Mouse (Mus musculus): ENCODE results near the gene Runx1. TPM values are rescaled to one million over a fixed set of nuclear protein-coding genes. Genes with fewer than 3 reads are reported as not detected.

The Runx1 gene
- total RNA-seq, 1 experiment, result 7.4 TPM

DNA sequence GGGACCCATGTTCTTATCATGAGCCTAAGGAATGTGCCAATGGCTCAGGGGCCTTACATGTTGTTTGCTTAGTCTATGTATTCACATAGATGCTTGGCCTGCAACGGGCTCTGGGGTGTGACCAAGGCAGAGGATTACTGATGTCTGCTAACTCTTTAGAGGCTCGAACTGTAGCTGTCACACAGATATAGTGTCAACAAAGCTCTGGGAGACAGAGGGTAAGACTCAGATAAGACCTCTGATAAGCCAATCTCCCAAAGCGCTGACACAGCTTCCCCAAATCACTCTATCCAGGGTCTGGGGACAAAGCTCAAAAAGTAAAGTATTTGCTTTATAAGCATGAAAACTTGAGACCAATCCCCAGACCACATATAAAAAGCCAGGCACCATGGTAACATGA is 13.5 kb downstream of the Runx1 start:
- in situ Hi-C loops (cut with MboI; ENCODE audit: low sequenced_read_pairs in 2 of 2, unreplicated experiment in 2 of 2), result no loop called here
- H3K4me3 ChIP-seq (ENCODE audit: insufficient read depth in 1 of 2, low read depth in 1 of 2, low read length in 2 of 2, poor library complexity in 1 of 2, severe bottlenecking in 1 of 2), result no peak overlapping the region
- TF ChIP-seq MAFK (IDR thresholded peaks at IDR 0.05; ENCODE audit: insufficient read depth, low read depth, low read length) (no peak), ZNF384 (IDR thresholded peaks at IDR 0.05; ENCODE audit: low read depth, low read length) (no peak), HCFC1 (IDR thresholded peaks at IDR 0.05; ENCODE audit: borderline replicate concordance, insufficient read depth, low read length) (no peak), ZC3H11A (IDR thresholded peaks at IDR 0.05; ENCODE audit: borderline replicate concordance, low read depth, low read length) (no peak), CHD2 (IDR thresholded peaks at IDR 0.05; ENCODE audit: low read depth, low read length) (no peak)
- H3K36me3 ChIP-seq (ENCODE audit: control insufficient read depth, insufficient read depth, low read length, poor library complexity, severe bottlenecking), result no peaks in the 10 kb centered on the region
- H3K27ac ChIP-seq (ENCODE audit: insufficient read depth, low read depth, low read length, poor library complexity, severe bottlenecking), result no peak overlapping the region
- H3K9me3 ChIP-seq (ENCODE audit: control insufficient read depth, insufficient read depth, low read depth, low read length), result no peaks in the 10 kb centered on the region
- DNase-seq (ENCODE audit: low read depth, low spot score), result no peak
- no peaks in the 10 kb centered on the region for H3K4me1 ChIP-seq (ENCODE audit: control insufficient read depth in 2 of 2, insufficient read depth in 2 of 2, low read length in 2 of 2, poor library complexity in 1 of 2)
- H3K9ac ChIP-seq (ENCODE audit: insufficient read depth, low read depth, low read length, poor library complexity, severe bottlenecking), result no peak overlapping the region

GRCm38 (mm10) chr16:92810568-92811240 is 15.2 kb downstream of the Runx1 start:
- in situ Hi-C loops (cut with MboI; ENCODE audit: low sequenced_read_pairs in 2 of 2, unreplicated experiment in 2 of 2), result no loop called here
- TF ChIP-seq ZC3H11A (IDR thresholded peaks at IDR 0.05; ENCODE audit: borderline replicate concordance, low read depth, low read length) (no peak), HCFC1 (IDR thresholded peaks at IDR 0.05; ENCODE audit: borderline replicate concordance, insufficient read depth, low read length) (no peak), ZNF384 (IDR thresholded peaks at IDR 0.05; ENCODE audit: low read depth, low read length) (no peak), MAFK (IDR thresholded peaks at IDR 0.05; ENCODE audit: insufficient read depth, low read depth, low read length) (no peak), CHD2 (IDR thresholded peaks at IDR 0.05; ENCODE audit: low read depth, low read length) (no peak)
- Histone ChIP-seq H3K4me1 (ENCODE audit: control insufficient read depth in 2 of 2, insufficient read depth in 2 of 2, low read length in 2 of 2, poor library complexity in 1 of 2) (no peaks in the 10 kb centered on the region), H3K36me3 (ENCODE audit: control insufficient read depth, insufficient read depth, low read length, poor library complexity, severe bottlenecking) (no peaks in the 10 kb centered on the region), H3K27ac (ENCODE audit: insufficient read depth, low read depth, low read length, poor library complexity, severe bottlenecking) (no peak overlapping the region), H3K4me3 (ENCODE audit: insufficient read depth in 1 of 2, low read depth in 1 of 2, low read length in 2 of 2, poor library complexity in 1 of 2, severe bottlenecking in 1 of 2) (no peak overlapping the region), H3K9ac (ENCODE audit: insufficient read depth, low read depth, low read length, poor library complexity, severe bottlenecking) (no peak overlapping the region), H3K9me3 (ENCODE audit: control insufficient read depth, insufficient read depth, low read depth, low read length) (no peaks in the 10 kb centered on the region)
- DNase-seq (ENCODE audit: low read depth, low spot score), result no peak

GRCm38 (mm10) chr16:92807772-92808171 is 18.2 kb downstream of the Runx1 start:
- in situ Hi-C loops (cut with MboI; ENCODE audit: low sequenced_read_pairs in 2 of 2, unreplicated experiment in 2 of 2), result no loop called here
- H3K4me3 ChIP-seq (ENCODE audit: insufficient read depth in 1 of 2, low read depth in 1 of 2, low read length in 2 of 2, poor library complexity in 1 of 2, severe bottlenecking in 1 of 2), result no peak overlapping the region

DNA sequence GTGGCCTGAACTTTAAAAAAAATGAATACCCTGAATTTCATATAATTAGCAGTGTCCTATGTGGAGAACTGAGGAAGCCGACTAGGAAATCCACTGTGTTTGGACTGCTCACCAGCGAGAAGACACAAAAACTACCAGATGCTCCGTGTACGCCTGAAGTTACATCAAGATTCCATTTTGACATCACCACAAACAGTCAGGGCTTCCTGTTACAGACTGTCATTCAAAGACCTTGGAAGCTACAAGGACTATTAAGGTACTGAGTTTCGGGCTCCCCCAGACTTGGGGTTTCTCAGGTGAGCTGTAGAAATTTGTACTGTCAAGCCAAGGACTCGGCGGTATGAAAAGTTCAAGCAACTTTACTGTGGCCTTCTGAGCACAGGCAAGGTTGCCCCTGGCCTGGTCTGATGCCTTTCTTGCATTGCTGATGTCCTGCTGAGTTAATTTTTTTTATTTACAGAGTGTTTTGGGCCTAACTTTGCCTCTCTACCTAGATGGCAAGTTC is 22.8 kb downstream of the Runx1 start:
- no peak overlapping the region for H3K27ac ChIP-seq (ENCODE audit: insufficient read depth, low read depth, low read length, poor library complexity, severe bottlenecking)
- no peak overlapping the region for H3K9ac ChIP-seq (ENCODE audit: insufficient read depth, low read depth, low read length, poor library complexity, severe bottlenecking)
- no peaks in the 10 kb centered on the region for H3K36me3 ChIP-seq (ENCODE audit: control insufficient read depth, insufficient read depth, low read length, poor library complexity, severe bottlenecking)
- no peak overlapping the region for H3K4me3 ChIP-seq (ENCODE audit: insufficient read depth in 1 of 2, low read depth in 1 of 2, low read length in 2 of 2, poor library complexity in 1 of 2, severe bottlenecking in 1 of 2)
- in situ Hi-C loops (cut with MboI; ENCODE audit: low sequenced_read_pairs in 2 of 2, unreplicated experiment in 2 of 2), result no loop called here
- no peaks in the 10 kb centered on the region for H3K9me3 ChIP-seq (ENCODE audit: control insufficient read depth, insufficient read depth, low read depth, low read length)
- no peaks in the 10 kb centered on the region for H3K4me1 ChIP-seq (ENCODE audit: control insufficient read depth in 2 of 2, insufficient read depth in 2 of 2, low read length in 2 of 2, poor library complexity in 1 of 2)
- no peak for TF ChIP-seq CHD2 (IDR thresholded peaks at IDR 0.05; ENCODE audit: low read depth, low read length)
- TF ChIP-seq ZNF384 (IDR thresholded peaks at IDR 0.05; ENCODE audit: low read depth, low read length), result no peak
- no peak for TF ChIP-seq MAFK (IDR thresholded peaks at IDR 0.05; ENCODE audit: insufficient read depth, low read depth, low read length)
- TF ChIP-seq ZC3H11A (IDR thresholded peaks at IDR 0.05; ENCODE audit: borderline replicate concordance, low read depth, low read length), result no peak
- no peak for DNase-seq (ENCODE audit: low read depth, low spot score)

More at GRCm38 (mm10) chr16:92807772-92808171, 18.2 kb downstream of the Runx1 start:
- H3K9ac ChIP-seq (ENCODE audit: insufficient read depth, low read depth, low read length, poor library complexity, severe bottlenecking), result no peak overlapping the region
- DNase-seq (ENCODE audit: low read depth, low spot score), result no peak
- TF ChIP-seq HCFC1 (IDR thresholded peaks at IDR 0.05; ENCODE audit: borderline replicate concordance, insufficient read depth, low read length) (no peak), ZNF384 (IDR thresholded peaks at IDR 0.05; ENCODE audit: low read depth, low read length) (no peak), MAFK (IDR thresholded peaks at IDR 0.05; ENCODE audit: insufficient read depth, low read depth, low read length) (no peak), CHD2 (IDR thresholded peaks at IDR 0.05; ENCODE audit: low read depth, low read length) (no peak), ZC3H11A (IDR thresholded peaks at IDR 0.05; ENCODE audit: borderline replicate concordance, low read depth, low read length) (no peak)
- no peaks in the 10 kb centered on the region for H3K4me1 ChIP-seq (ENCODE audit: control insufficient read depth in 2 of 2, insufficient read depth in 2 of 2, low read length in 2 of 2, poor library complexity in 1 of 2)
- H3K27ac ChIP-seq (ENCODE audit: insufficient read depth, low read depth, low read length, poor library complexity, severe bottlenecking), result no peak overlapping the region
- H3K9me3 ChIP-seq (ENCODE audit: control insufficient read depth, insufficient read depth, low read depth, low read length), result no peaks in the 10 kb centered on the region
- H3K36me3 ChIP-seq (ENCODE audit: control insufficient read depth, insufficient read depth, low read length, poor library complexity, severe bottlenecking), result no peaks in the 10 kb centered on the region

Measured in ES-E14 (cell line).